Mouse (Mus musculus): ENCODE results near the gene Zfyve28. TPM values are rescaled to one million over a fixed set of nuclear protein-coding genes. Genes with fewer than 3 reads are reported as not detected.

Zfyve28 gene
- polyA plus RNA-seq, 1 experiment: 0.08 TPM

DNA sequence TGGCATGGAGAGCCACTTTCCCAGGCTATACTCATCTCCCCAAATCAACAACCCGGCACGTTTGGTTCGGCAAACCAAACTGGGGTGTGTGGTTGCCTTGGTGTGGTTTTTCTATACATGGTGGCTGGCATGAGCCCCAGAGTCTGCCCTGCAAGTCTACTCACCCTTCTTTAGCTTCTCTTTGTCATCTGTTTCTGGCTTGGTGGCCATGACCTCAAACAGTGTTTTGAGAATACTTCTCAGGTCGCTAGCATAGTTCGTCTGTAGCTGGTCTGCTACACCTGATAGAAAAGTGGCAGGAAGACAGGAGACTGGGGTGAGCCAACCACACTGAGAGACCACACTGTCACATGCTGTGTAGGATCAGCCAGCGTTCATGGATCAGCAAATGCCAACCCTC lies 89.6 kb downstream of the Zfyve28 start:
- TF ChIP-seq POLR2A (IDR thresholded peaks at IDR 0.05; ENCODE audit: insufficient read length, low read depth): no peak
- no peak for TF ChIP-seq REST (IDR thresholded peaks at IDR 0.05; ENCODE audit: insufficient read depth, insufficient read length)
- no peak for TF ChIP-seq TCF3 (IDR thresholded peaks at IDR 0.05; ENCODE audit: insufficient read length, low read depth)
- no peak for TF ChIP-seq CEBPB (IDR thresholded peaks at IDR 0.05; ENCODE audit: insufficient read depth, poor library complexity, severe bottlenecking)
- TF ChIP-seq TCF12 (IDR thresholded peaks at IDR 0.05; ENCODE audit: insufficient read depth, poor library complexity, severe bottlenecking): no peak
- no peak for TF ChIP-seq MYOG (IDR thresholded peaks at IDR 0.05; ENCODE audit: control insufficient read depth in 1 of 3, insufficient read depth in 1 of 3, insufficient read length in 2 of 3, low read depth in 2 of 3)
- TF ChIP-seq E2F4 (IDR thresholded peaks at IDR 0.05; ENCODE audit: insufficient read depth): no peak
- TF ChIP-seq USF1 (IDR thresholded peaks at IDR 0.05; ENCODE audit: low read depth): no peak
- no peak for TF ChIP-seq MAX (IDR thresholded peaks at IDR 0.05; ENCODE audit: low read depth)
- no peak for TF ChIP-seq SRF (IDR thresholded peaks at IDR 0.05; ENCODE audit: control insufficient read depth, insufficient read length, low read depth)
- no peak for TF ChIP-seq POLR2AphosphoS2 (IDR thresholded peaks at IDR 0.05; ENCODE audit: insufficient read length, low read depth)
- no peak for TF ChIP-seq MYOD1 (IDR thresholded peaks at IDR 0.05; ENCODE audit: control insufficient read depth in 1 of 3, insufficient read length in 2 of 3, low read depth in 2 of 3)
- H3K36me3 ChIP-seq (ENCODE audit: control insufficient read depth, insufficient read depth): no peaks in the 10 kb centered on the region
- H3K4me3 ChIP-seq: no peak overlapping the region
- H3K79me2 ChIP-seq (ENCODE audit: control insufficient read depth, insufficient read depth): no peaks in the 10 kb centered on the region
- peaks cover 22% of the 10 kb centered on the region for H3K27me3 ChIP-seq (ENCODE audit: control insufficient read depth, insufficient read depth, insufficient read length)
- H3ac ChIP-seq (ENCODE audit: control insufficient read depth, insufficient read length): no peak overlapping the region
- H3K4me2 ChIP-seq (ENCODE audit: low read depth): no peak overlapping the region

GRCm38 (mm10) chr5:34197243-34197642 lies 91.0 kb downstream of the Zfyve28 start:
- H3K4me3 ChIP-seq: no peak overlapping the region
- H3K79me2 ChIP-seq (ENCODE audit: control insufficient read depth, insufficient read depth): no peaks in the 10 kb centered on the region
- TF ChIP-seq POLR2AphosphoS2 (IDR thresholded peaks at IDR 0.05; ENCODE audit: insufficient read length, low read depth) (no peak), MYOD1 (IDR thresholded peaks at IDR 0.05; ENCODE audit: control insufficient read depth in 1 of 3, insufficient read length in 2 of 3, low read depth in 2 of 3) (no peak), SRF (IDR thresholded peaks at IDR 0.05; ENCODE audit: control insufficient read depth, insufficient read length, low read depth) (no peak), MAX (IDR thresholded peaks at IDR 0.05; ENCODE audit: low read depth) (no peak), TCF12 (IDR thresholded peaks at IDR 0.05; ENCODE audit: insufficient read depth, poor library complexity, severe bottlenecking) (no peak), REST (IDR thresholded peaks at IDR 0.05; ENCODE audit: insufficient read depth, insufficient read length) (no peak), MYOG (IDR thresholded peaks at IDR 0.05; ENCODE audit: control insufficient read depth in 1 of 3, insufficient read depth in 1 of 3, insufficient read length in 2 of 3, low read depth in 2 of 3) (no peak), CEBPB (IDR thresholded peaks at IDR 0.05; ENCODE audit: insufficient read depth, poor library complexity, severe bottlenecking) (no peak), USF1 (IDR thresholded peaks at IDR 0.05; ENCODE audit: low read depth) (no peak)
- no peaks in the 10 kb centered on the region for H3K36me3 ChIP-seq (ENCODE audit: control insufficient read depth, insufficient read depth)
- peaks cover 22% of the 10 kb centered on the region for H3K27me3 ChIP-seq (ENCODE audit: control insufficient read depth, insufficient read depth, insufficient read length)
- no peak overlapping the region for H3ac ChIP-seq (ENCODE audit: control insufficient read depth, insufficient read length)
- no peak overlapping the region for H3K4me2 ChIP-seq (ENCODE audit: low read depth)

DNA sequence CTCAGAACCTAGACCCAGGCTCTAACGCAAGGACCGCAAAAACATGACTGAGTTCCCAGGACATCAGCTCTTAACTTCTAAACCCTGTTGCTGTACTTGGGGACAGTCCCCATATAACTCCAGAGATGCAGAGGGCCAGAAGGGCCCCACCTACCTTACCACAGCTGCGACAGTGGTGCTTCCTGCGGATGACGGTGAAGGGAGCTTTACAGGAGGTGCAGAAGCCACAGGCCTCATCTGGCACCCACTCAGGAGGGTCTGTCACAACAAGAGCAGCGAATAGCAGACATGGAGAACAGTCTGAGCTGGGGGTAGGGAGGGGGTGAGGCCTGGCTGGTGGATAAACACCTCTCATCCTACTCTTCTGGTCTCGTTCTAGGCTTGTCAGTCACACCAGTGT lies 91.8 kb downstream of the Zfyve28 start:
- no peak for TF ChIP-seq POLR2AphosphoS2 (IDR thresholded peaks at IDR 0.05; ENCODE audit: insufficient read length, low read depth)
- no peak overlapping the region for H3K4me2 ChIP-seq (ENCODE audit: low read depth)

GRCm38 (mm10) chr5:34195786-34196185 lies 92.5 kb downstream of the Zfyve28 start:
- Histone ChIP-seq H3K4me3 (no peak overlapping the region), H3K36me3 (ENCODE audit: control insufficient read depth, insufficient read depth) (no peaks in the 10 kb centered on the region), H3ac (ENCODE audit: control insufficient read depth, insufficient read length) (no peak overlapping the region), H3K79me2 (ENCODE audit: control insufficient read depth, insufficient read depth) (no peaks in the 10 kb centered on the region), H3K27me3 (ENCODE audit: control insufficient read depth, insufficient read depth, insufficient read length) (peaks cover 22% of the 10 kb centered on the region), H3K4me2 (ENCODE audit: low read depth) (no peak overlapping the region)
- TF ChIP-seq E2F4 (IDR thresholded peaks at IDR 0.05; ENCODE audit: insufficient read depth): no peak
- no peak for TF ChIP-seq CEBPB (IDR thresholded peaks at IDR 0.05; ENCODE audit: insufficient read depth, poor library complexity, severe bottlenecking)
- no peak for TF ChIP-seq SRF (IDR thresholded peaks at IDR 0.05; ENCODE audit: control insufficient read depth, insufficient read length, low read depth)
- TF ChIP-seq POLR2AphosphoS2 (IDR thresholded peaks at IDR 0.05; ENCODE audit: insufficient read length, low read depth): no peak
- TF ChIP-seq MYOG (IDR thresholded peaks at IDR 0.05; ENCODE audit: control insufficient read depth in 1 of 3, insufficient read depth in 1 of 3, insufficient read length in 2 of 3, low read depth in 2 of 3): no peak
- no peak for TF ChIP-seq REST (IDR thresholded peaks at IDR 0.05; ENCODE audit: insufficient read depth, insufficient read length)
- no peak for TF ChIP-seq TCF3 (IDR thresholded peaks at IDR 0.05; ENCODE audit: insufficient read length, low read depth)
- TF ChIP-seq TCF12 (IDR thresholded peaks at IDR 0.05; ENCODE audit: insufficient read depth, poor library complexity, severe bottlenecking): no peak
- no peak for TF ChIP-seq MAX (IDR thresholded peaks at IDR 0.05; ENCODE audit: low read depth)
- TF ChIP-seq MYOD1 (IDR thresholded peaks at IDR 0.05; ENCODE audit: control insufficient read depth in 1 of 3, insufficient read length in 2 of 3, low read depth in 2 of 3): no peak
- TF ChIP-seq USF1 (IDR thresholded peaks at IDR 0.05; ENCODE audit: low read depth): no peak

More for the DNA sequence above, 91.8 kb downstream of the Zfyve28 start:
- Histone ChIP-seq H3K27me3 (ENCODE audit: control insufficient read depth, insufficient read depth, insufficient read length) (peaks cover 22% of the 10 kb centered on the region), H3K36me3 (ENCODE audit: control insufficient read depth, insufficient read depth) (no peaks in the 10 kb centered on the region), H3K4me3 (no peak overlapping the region), H3K79me2 (ENCODE audit: control insufficient read depth, insufficient read depth) (no peaks in the 10 kb centered on the region), H3ac (ENCODE audit: control insufficient read depth, insufficient read length) (no peak overlapping the region)

DNA sequence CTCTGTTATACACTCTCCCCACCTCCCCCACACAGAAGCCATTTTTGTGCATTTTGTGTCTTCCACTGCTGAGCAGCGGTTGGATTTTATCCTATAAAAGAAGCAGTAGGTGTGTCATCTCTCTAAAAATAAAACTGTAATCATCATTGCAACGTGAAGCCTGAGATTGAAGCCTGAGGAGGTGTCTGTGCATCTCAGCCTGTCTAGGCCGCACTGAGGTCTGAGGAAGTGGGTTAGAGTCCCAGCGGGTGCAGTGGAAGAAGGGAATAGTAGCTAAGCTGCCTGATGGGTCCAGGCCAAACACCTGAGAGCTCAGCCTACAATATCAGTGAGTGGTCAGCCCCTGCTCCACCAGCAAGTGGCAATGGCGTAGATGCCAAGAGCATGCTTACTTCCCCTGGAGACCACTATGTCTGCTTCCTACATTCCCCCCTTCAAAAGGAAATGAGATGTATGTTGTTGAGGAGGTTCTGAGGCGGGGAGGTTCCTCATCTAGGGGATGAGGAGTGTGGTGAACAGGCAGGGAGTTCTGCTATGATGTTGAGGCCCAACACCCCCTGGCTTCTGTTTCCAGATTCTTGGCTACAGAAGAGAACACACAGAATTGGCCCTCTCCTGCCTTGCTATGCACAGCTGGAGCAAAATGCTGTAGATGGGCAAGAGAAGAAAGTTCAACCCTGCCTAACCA lies 93.1 kb downstream of the Zfyve28 start:
- Histone ChIP-seq H3K4me2 (ENCODE audit: low read depth) (no peak overlapping the region), H3ac (ENCODE audit: control insufficient read depth, insufficient read length) (no peak overlapping the region), H3K79me2 (ENCODE audit: control insufficient read depth, insufficient read depth) (no peaks in the 10 kb centered on the region), H3K36me3 (ENCODE audit: control insufficient read depth, insufficient read depth) (no peaks in the 10 kb centered on the region), H3K4me3 (no peak overlapping the region), H3K27me3 (ENCODE audit: control insufficient read depth, insufficient read depth, insufficient read length) (peaks cover 19% of the 10 kb centered on the region)
- TF ChIP-seq MAX (IDR thresholded peaks at IDR 0.05; ENCODE audit: low read depth) (no peak), TCF3 (IDR thresholded peaks at IDR 0.05; ENCODE audit: insufficient read length, low read depth) (no peak), REST (IDR thresholded peaks at IDR 0.05; ENCODE audit: insufficient read depth, insufficient read length) (no peak), POLR2AphosphoS2 (IDR thresholded peaks at IDR 0.05; ENCODE audit: insufficient read length, low read depth) (no peak), SRF (IDR thresholded peaks at IDR 0.05; ENCODE audit: control insufficient read depth, insufficient read length, low read depth) (no peak)

Data from myocyte (in vitro differentiated cells).